Mouse (Mus musculus): ENCODE measurements around the gene Ccdc47.

Ccdc47 gene

GRCm38 (mm10) chr11:106160841-106161721, 55.1 kb downstream of the Ccdc47 start, which contains the start of the genes Gm10840 and Limd2:
TSS of gene Gm10840 (plus strand) at chr11:106160850.
TSS of gene Limd2 (minus strand) at chr11:106160860.
- DNase-seq (ENCODE audit: inconsistent ontology term): peak; percentile 27

- DNase-seq (ENCODE audit: inconsistent ontology term): peak; percentile 89
These were observed 56.0 kb downstream of the Ccdc47 start for GRCm38 (mm10) chr11:106159921-106160840.

- DNase-seq (ENCODE audit: inconsistent ontology term): peak; percentile 32
These were observed 56.8 kb downstream of the Ccdc47 start for GRCm38 (mm10) chr11:106159216-106159920.

- DNase-seq (ENCODE audit: inconsistent ontology term): no peak
These were observed 57.3 kb downstream of the Ccdc47 start for GRCm38 (mm10) chr11:106158930-106159215.

- peak; percentile 49 for DNase-seq (ENCODE audit: inconsistent ontology term)
These were observed 57.8 kb downstream of the Ccdc47 start for GRCm38 (mm10) chr11:106158081-106158929.

GRCm38 (mm10) chr11:106157154-106157553, 59.0 kb downstream of the Ccdc47 start:
- no peak for DNase-seq (ENCODE audit: inconsistent ontology term)

- no peak for DNase-seq (ENCODE audit: inconsistent ontology term)
These were observed 59.9 kb downstream of the Ccdc47 start for GRCm38 (mm10) chr11:106156257-106156656.

GRCm38 (mm10) chr11:106155761-106156160, 60.4 kb downstream of the Ccdc47 start:
- no peak for DNase-seq (ENCODE audit: inconsistent ontology term)

- no peak for DNase-seq (ENCODE audit: inconsistent ontology term)
These were observed 61.4 kb downstream of the Ccdc47 start for GRCm38 (mm10) chr11:106154770-106155169.

- no peak for DNase-seq (ENCODE audit: inconsistent ontology term)
These were observed 62.1 kb downstream of the Ccdc47 start for GRCm38 (mm10) chr11:106154091-106154490.

GRCm38 (mm10) chr11:106152132-106152531, 64.0 kb downstream of the Ccdc47 start:
- DNase-seq (ENCODE audit: inconsistent ontology term): no peak

- no peak for DNase-seq (ENCODE audit: inconsistent ontology term)
These were observed 64.9 kb downstream of the Ccdc47 start for GRCm38 (mm10) chr11:106151219-106151618.
